Mouse (Mus musculus): ENCODE data around the gene CK137956.

GRCm38 (mm10) chr4:127935369-127935768, 35.4 kb downstream of the CK137956 start:
- TF ChIP-seq POLR2A (IDR thresholded peaks at IDR 0.05; ENCODE audit: borderline replicate concordance, insufficient read depth, low read length) (no peak), CTCF (IDR thresholded peaks at IDR 0.05; ENCODE audit: borderline replicate concordance, insufficient read depth, low read depth, low read length) (peak; percentile 80)
